Mouse (Mus musculus): ENCODE results near the gene Syt8. TPM values are rescaled to one million over a fixed set of nuclear protein-coding genes. Genes with fewer than 3 reads are reported as not detected.

Syt8 gene
- polyA plus RNA-seq, 1 experiment: 3.4 TPM

GRCm38 (mm10) chr7:142425641-142426213, 8.9 kb upstream of the Syt8 start:
- TF ChIP-seq GATA1 (IDR thresholded peaks at IDR 0.05; ENCODE audit: borderline replicate concordance, low read length) (no peak), FLI1 (IDR thresholded peaks at IDR 0.05; ENCODE audit: low read length) (no peak)
- peaks cover 7% of the 10 kb centered on the region; the same call in 1 of the 2 replicates for H3K9me3 ChIP-seq
- peaks cover 35% of the 10 kb centered on the region for H3K27me3 ChIP-seq (replicated peaks)
- no peaks in the 10 kb centered on the region for H3K36me3 ChIP-seq (replicated peaks; ENCODE audit: low read length)
- H3K4me3 ChIP-seq (replicated peaks): no peak overlapping the region
- H3K4me1 ChIP-seq: peaks cover 62% of the 10 kb centered on the region

DNA sequence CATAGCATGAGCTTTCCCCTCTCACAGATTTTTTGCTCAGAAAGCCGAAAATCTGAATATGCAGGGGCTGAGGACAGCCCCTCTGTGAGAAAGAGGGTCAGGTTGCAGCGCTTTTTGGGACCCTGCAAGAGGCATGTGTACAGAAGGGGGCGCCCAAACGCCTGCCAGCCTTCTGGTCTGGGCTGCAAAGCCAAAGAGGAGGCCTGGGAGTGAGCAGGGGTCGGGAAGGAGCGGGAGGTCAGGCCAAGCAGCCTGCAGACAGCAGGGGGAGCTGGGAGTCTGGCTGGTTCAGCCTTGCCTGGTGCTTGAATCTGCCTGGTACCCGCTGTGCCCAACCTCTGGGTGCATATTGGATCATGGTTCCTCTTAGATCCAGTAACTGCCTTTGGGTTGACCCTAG, 6.4 kb upstream of the Syt8 start:
- peaks cover 57% of the 10 kb centered on the region for H3K27me3 ChIP-seq (replicated peaks)
- peaks cover 5% of the 10 kb centered on the region; the same call in 1 of the 2 replicates for H3K9me3 ChIP-seq
- TF ChIP-seq FLI1 (IDR thresholded peaks at IDR 0.05; ENCODE audit: low read length) (no peak), GATA1 (IDR thresholded peaks at IDR 0.05; ENCODE audit: borderline replicate concordance, low read length) (no peak)
- no peaks in the 10 kb centered on the region for H3K36me3 ChIP-seq (replicated peaks; ENCODE audit: low read length)
- peaks cover 41% of the 10 kb centered on the region for H3K4me1 ChIP-seq
- no peak overlapping the region for H3K4me3 ChIP-seq (replicated peaks)

- Histone ChIP-seq H3K36me3 (replicated peaks; ENCODE audit: low read length) (no peaks in the 10 kb centered on the region), H3K9me3 (no peaks in the 10 kb centered on the region), H3K27me3 (replicated peaks) (peaks cover 74% of the 10 kb centered on the region), H3K4me1 (peaks cover 50% of the 10 kb centered on the region), H3K4me3 (replicated peaks) (no peak overlapping the region)
- TF ChIP-seq GATA1 (IDR thresholded peaks at IDR 0.05; ENCODE audit: borderline replicate concordance, low read length) (no peak), FLI1 (IDR thresholded peaks at IDR 0.05; ENCODE audit: low read length) (no peak)
Measured at GRCm38 (mm10) chr7:142430160-142430678, 4.4 kb upstream of the Syt8 start.

GRCm38 (mm10) chr7:142431106-142431505, 3.5 kb upstream of the Syt8 start:
- Histone ChIP-seq H3K9me3 (no peaks in the 10 kb centered on the region), H3K36me3 (replicated peaks; ENCODE audit: low read length) (no peaks in the 10 kb centered on the region), H3K4me1 (peaks cover 47% of the 10 kb centered on the region), H3K4me3 (replicated peaks) (no peak overlapping the region), H3K27me3 (replicated peaks) (peaks cover 74% of the 10 kb centered on the region)
- TF ChIP-seq FLI1 (IDR thresholded peaks at IDR 0.05; ENCODE audit: low read length) (no peak), GATA1 (IDR thresholded peaks at IDR 0.05; ENCODE audit: borderline replicate concordance, low read length) (no peak)

- Histone ChIP-seq H3K36me3 (replicated peaks; ENCODE audit: low read length) (no peaks in the 10 kb centered on the region), H3K27me3 (replicated peaks) (peaks cover 80% of the 10 kb centered on the region), H3K4me1 (peaks cover 42% of the 10 kb centered on the region), H3K4me3 (replicated peaks) (no peak overlapping the region), H3K9me3 (no peaks in the 10 kb centered on the region)
- no peak for TF ChIP-seq GATA1 (IDR thresholded peaks at IDR 0.05; ENCODE audit: borderline replicate concordance, low read length)
- no peak for TF ChIP-seq FLI1 (IDR thresholded peaks at IDR 0.05; ENCODE audit: low read length)
Measured at GRCm38 (mm10) chr7:142433623-142434022, 1.0 kb upstream of the Syt8 start.

DNA sequence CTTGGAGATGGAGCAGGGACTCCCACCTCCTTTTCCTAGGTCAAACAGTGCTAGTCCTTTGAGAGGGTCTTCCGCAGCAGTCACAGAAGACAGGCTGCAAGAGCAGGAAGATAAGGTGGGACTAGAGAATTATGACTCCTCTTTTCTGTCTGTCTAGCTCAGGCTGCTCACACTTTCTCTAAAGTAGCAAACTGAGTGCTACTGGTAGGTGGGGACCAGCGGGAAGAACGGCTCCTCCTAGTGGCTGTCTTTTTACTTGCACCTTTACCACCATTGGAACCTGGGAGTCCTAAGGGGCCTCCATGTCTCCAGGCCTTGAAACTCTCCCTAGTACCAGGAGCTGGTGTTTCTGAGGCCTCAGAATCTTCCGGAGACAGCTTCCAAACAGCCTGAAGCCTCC, 874 bp downstream of the Syt8 start:
- Histone ChIP-seq H3K9me3 (no peaks in the 10 kb centered on the region), H3K4me3 (replicated peaks) (no peak overlapping the region), H3K27me3 (replicated peaks) (peaks cover 76% of the 10 kb centered on the region), H3K36me3 (replicated peaks; ENCODE audit: low read length) (no peaks in the 10 kb centered on the region), H3K4me1 (peaks cover 35% of the 10 kb centered on the region)
- TF ChIP-seq FLI1 (IDR thresholded peaks at IDR 0.05; ENCODE audit: low read length) (no peak), GATA1 (IDR thresholded peaks at IDR 0.05; ENCODE audit: borderline replicate concordance, low read length) (no peak)

DNA sequence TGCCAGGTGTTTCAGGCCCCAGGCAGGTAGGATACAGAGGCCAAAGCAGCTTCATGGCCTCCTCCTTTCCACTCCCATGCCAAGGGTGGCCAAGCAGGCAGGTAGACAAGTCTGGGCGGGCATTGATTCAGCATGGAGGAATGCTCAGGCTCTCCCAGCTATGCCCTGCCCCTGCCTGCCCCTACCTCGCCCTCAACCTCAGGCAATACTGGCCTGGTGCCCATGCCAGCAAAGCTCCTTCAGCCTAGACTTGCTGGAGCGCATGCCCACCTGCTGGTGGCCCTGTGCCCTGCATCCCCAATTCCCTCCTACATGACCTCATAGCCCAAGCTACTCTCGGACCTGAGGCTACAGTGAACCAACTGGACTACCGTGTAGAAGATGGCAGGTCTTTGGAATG, 2.7 kb downstream of the Syt8 start:
- H3K36me3 ChIP-seq (replicated peaks; ENCODE audit: low read length): no peaks in the 10 kb centered on the region
- TF ChIP-seq GATA1 (IDR thresholded peaks at IDR 0.05; ENCODE audit: borderline replicate concordance, low read length): no peak
- TF ChIP-seq FLI1 (IDR thresholded peaks at IDR 0.05; ENCODE audit: low read length): no peak
- no peaks in the 10 kb centered on the region for H3K9me3 ChIP-seq
- H3K4me3 ChIP-seq (replicated peaks): peak overlapping the region; percentile 10
- H3K27me3 ChIP-seq (replicated peaks): peaks cover 62% of the 10 kb centered on the region
- H3K4me1 ChIP-seq: peaks cover 36% of the 10 kb centered on the region

- Histone ChIP-seq H3K9me3 (no peaks in the 10 kb centered on the region), H3K4me1 (peaks cover 30% of the 10 kb centered on the region), H3K4me3 (replicated peaks) (no peak overlapping the region), H3K27me3 (replicated peaks) (peaks cover 45% of the 10 kb centered on the region), H3K36me3 (replicated peaks; ENCODE audit: low read length) (no peaks in the 10 kb centered on the region)
- TF ChIP-seq GATA1 (IDR thresholded peaks at IDR 0.05; ENCODE audit: borderline replicate concordance, low read length): no peak
- no peak for TF ChIP-seq FLI1 (IDR thresholded peaks at IDR 0.05; ENCODE audit: low read length)
Measured at GRCm38 (mm10) chr7:142439966-142440365, 5.3 kb downstream of the Syt8 start.

- Histone ChIP-seq H3K9me3 (no peaks in the 10 kb centered on the region), H3K4me3 (replicated peaks) (no peak overlapping the region), H3K27me3 (replicated peaks) (peaks cover 45% of the 10 kb centered on the region), H3K36me3 (replicated peaks; ENCODE audit: low read length) (no peaks in the 10 kb centered on the region), H3K4me1 (peaks cover 23% of the 10 kb centered on the region)
- TF ChIP-seq GATA1 (IDR thresholded peaks at IDR 0.05; ENCODE audit: borderline replicate concordance, low read length) (no peak), FLI1 (IDR thresholded peaks at IDR 0.05; ENCODE audit: low read length) (no peak)
Measured at GRCm38 (mm10) chr7:142440657-142441114, 6.0 kb downstream of the Syt8 start.

DNA sequence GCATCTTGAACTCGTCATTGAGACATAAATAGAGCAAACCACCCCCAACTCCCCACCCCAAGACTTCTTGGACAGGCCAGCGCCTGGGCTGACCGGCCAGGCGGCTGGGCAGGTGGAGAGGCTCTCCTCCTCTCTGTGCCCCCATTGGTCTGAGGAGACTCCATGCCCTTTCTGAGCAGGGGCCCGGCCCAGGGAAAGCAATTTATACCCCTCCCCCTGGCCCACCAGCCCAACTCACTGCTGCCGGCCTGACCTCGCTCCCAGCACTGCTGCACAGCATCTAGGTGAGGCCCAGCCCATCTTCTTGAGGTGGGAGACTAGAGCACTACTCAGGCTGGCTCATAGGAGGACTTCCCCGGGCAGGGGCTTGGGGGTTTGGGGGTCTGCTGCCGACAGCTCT, 6.9 kb downstream of the Syt8 start, which contains the start of gene Tnni2:
TSS of gene Tnni2 (plus strand) at position 224 of the 400 bp plus-strand sequence.
- H3K9me3 ChIP-seq: no peaks in the 10 kb centered on the region
- H3K27me3 ChIP-seq (replicated peaks): peaks cover 44% of the 10 kb centered on the region
- H3K36me3 ChIP-seq (replicated peaks; ENCODE audit: low read length): no peaks in the 10 kb centered on the region
- peaks cover 23% of the 10 kb centered on the region for H3K4me1 ChIP-seq
- no peak for TF ChIP-seq FLI1 (IDR thresholded peaks at IDR 0.05; ENCODE audit: low read length)
- no peak for TF ChIP-seq GATA1 (IDR thresholded peaks at IDR 0.05; ENCODE audit: borderline replicate concordance, low read length)
- H3K4me3 ChIP-seq (replicated peaks): peak within 1 kb of the TSS; percentile 15
